Mouse (Mus musculus): Measurements from ENCODE around the gene Wdr83os.
"Not testable (repeated sequence)": the region's sequence is repeated elsewhere in the genome, so short reads cannot be mapped to it uniquely, and the experiment has no call there.

DNA sequence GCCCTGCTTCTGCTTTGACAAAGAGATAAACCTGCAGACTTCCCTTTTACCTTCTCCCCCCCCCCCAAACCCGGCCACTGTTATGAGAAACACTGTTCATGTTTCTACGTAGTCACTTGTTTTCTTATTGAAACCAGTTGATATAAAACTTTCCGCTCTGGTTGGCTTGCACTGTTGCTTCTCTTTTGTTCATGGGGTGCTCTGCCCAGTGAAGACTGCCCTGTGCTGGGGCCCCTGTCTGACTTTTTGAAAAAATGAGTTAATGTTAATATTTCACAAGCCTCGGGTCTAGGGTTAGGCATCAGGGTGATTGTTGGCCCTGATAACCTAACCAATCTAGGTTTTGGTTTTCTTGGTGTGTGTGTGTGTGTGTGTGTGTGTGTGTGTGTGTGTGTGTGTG is 1.6 kb downstream of the Wdr83os start:
- not testable (repeated sequence) for TF ChIP-seq POLR2A (IDR thresholded peaks at IDR 0.05; ENCODE audit: insufficient read length, low read depth); TCF3 (IDR thresholded peaks at IDR 0.05; ENCODE audit: insufficient read length, low read depth); USF1 (IDR thresholded peaks at IDR 0.05; ENCODE audit: low read depth); MYOG (IDR thresholded peaks at IDR 0.05; ENCODE audit: control insufficient read depth in 1 of 3, insufficient read depth in 1 of 3, insufficient read length in 2 of 3, low read depth in 2 of 3); CEBPB (IDR thresholded peaks at IDR 0.05; ENCODE audit: insufficient read depth, poor library complexity, severe bottlenecking); SRF (IDR thresholded peaks at IDR 0.05; ENCODE audit: control insufficient read depth, insufficient read length, low read depth); MAX (IDR thresholded peaks at IDR 0.05; ENCODE audit: low read depth); POLR2AphosphoS2 (IDR thresholded peaks at IDR 0.05; ENCODE audit: insufficient read length, low read depth); TCF12 (IDR thresholded peaks at IDR 0.05; ENCODE audit: insufficient read depth, poor library complexity, severe bottlenecking); E2F4 (IDR thresholded peaks at IDR 0.05; ENCODE audit: insufficient read depth); REST (IDR thresholded peaks at IDR 0.05; ENCODE audit: insufficient read depth, insufficient read length); MYOD1 (IDR thresholded peaks at IDR 0.05; ENCODE audit: control insufficient read depth in 1 of 3, insufficient read length in 2 of 3, low read depth in 2 of 3)
